Mouse (Mus musculus): ENCODE results near the gene Tfap2d. TPM values are rescaled to one million over a fixed set of nuclear protein-coding genes. Genes with fewer than 3 reads are reported as not detected.

Tfap2d gene
- polyA plus RNA-seq (2015; fragmentation: Nextera tagmentation; extraction: Ambion mirVana) = not detected in 2 replicates

DNA sequence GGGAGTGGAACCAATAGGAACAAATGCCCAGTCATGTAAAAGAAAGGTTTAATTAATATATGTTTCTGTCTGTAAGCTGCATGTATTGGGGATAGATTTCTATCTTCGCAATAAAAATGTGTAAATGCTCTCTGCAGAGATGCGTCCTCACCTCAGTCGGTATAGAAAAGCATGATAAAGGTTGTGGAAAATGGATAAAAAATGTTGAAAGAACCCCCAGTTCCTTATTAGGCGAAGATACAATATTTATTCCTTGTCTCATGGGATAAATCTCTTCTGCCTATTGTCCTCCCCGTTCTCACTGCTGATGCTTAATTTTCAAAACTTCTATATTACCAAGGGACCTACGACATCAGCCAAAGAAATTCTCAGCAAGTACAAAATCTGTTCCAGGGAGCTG lies at the start of gene Tfap2d:
Gene Tfap2d (plus strand): TSS at position 392 of the 400 bp plus-strand sequence.
- ATAC-seq = no peak

DNA sequence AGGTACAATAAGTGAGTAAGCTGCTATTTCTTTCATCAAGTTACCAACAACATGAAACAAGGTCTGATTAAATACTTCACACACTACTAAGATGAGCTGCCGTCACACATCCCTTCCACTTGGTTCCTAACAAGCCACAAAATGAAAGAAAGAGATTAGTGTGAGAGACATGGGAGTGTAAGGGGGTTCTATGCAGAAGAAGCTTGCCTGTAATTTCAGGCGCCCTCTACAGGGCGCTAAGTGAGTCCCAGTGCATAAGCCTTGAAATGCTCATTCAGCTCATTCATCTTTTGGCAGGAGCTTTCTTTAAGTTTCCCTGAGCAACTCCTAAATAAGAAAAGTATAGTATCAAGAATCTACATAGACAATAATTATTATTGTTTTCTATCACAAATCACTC lies 46.5 kb upstream of the Tfap2d start:
- H3K4me2 ChIP-seq (replicated peaks; ENCODE audit: low read depth) = no peak overlapping the region
- no peaks in the 10 kb centered on the region for H3K27me3 ChIP-seq (replicated peaks; ENCODE audit: control insufficient read depth, insufficient read depth, low read length)
- WGBS = 14% methylated on average over 3 of the region's 3 CpGs
- no peaks in the 10 kb centered on the region for H3K9me3 ChIP-seq (ENCODE audit: control insufficient read depth)
- no peak overlapping the region for H3K9ac ChIP-seq (ENCODE audit: low read depth, low read length)
- no peak overlapping the region for H3K4me3 ChIP-seq (ENCODE audit: low read depth, low read length)
- TF ChIP-seq CTCF (IDR thresholded peaks at IDR 0.05; ENCODE audit: low read depth) = peak; percentile 19
- no peak overlapping the region for H3K27ac ChIP-seq (ENCODE audit: low read depth, low read length)
- no peaks in the 10 kb centered on the region for H3K4me1 ChIP-seq (replicated peaks; ENCODE audit: control insufficient read depth, insufficient read depth, low read length)
- H3K36me3 ChIP-seq (ENCODE audit: control insufficient read depth, insufficient read depth) = no peaks in the 10 kb centered on the region
- no peak for ATAC-seq

More for the DNA sequence above, at the start of gene Tfap2d:
- TF ChIP-seq CTCF (IDR thresholded peaks at IDR 0.05; ENCODE audit: low read depth) = no peak
- Histone ChIP-seq H3K9me3 (ENCODE audit: control insufficient read depth) (no peaks in the 10 kb centered on the region), H3K4me2 (replicated peaks; ENCODE audit: low read depth) (no peak within 1 kb of the TSS), H3K4me3 (ENCODE audit: low read depth, low read length) (no peak within 1 kb of the TSS), H3K36me3 (ENCODE audit: control insufficient read depth, insufficient read depth) (no peaks in the 10 kb centered on the region), H3K27ac (ENCODE audit: low read depth, low read length) (no peak within 1 kb of the TSS), H3K4me1 (replicated peaks; ENCODE audit: control insufficient read depth, insufficient read depth, low read length) (no peaks in the 10 kb centered on the region), H3K27me3 (replicated peaks; ENCODE audit: control insufficient read depth, insufficient read depth, low read length) (peaks cover 31% of the 10 kb centered on the region), H3K9ac (ENCODE audit: low read depth, low read length) (no peak within 1 kb of the TSS)
- WGBS = 6% methylated on average over 6 of the region's 6 CpGs

DNA sequence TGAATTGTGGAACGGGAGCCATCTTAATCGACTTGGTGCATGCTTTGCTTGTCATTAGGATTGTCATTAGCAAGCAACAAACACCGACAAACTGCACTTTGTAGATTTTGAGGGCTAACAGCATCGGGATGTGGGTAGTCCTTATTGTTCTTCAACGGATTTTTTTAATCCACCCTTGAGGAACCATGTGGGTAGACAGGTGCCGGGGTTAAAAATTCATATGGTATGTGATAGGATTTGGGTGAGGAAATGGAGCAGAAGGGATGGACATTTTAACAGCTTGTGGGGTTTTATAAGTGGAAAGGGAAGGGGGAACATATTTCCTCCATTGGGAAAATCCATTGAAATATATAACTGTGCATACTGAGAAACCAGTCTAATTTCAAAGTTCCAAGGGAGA lies 46.0 kb upstream of the Tfap2d start:
- Histone ChIP-seq H3K27me3 (replicated peaks; ENCODE audit: control insufficient read depth, insufficient read depth, low read length) (no peaks in the 10 kb centered on the region), H3K9ac (ENCODE audit: low read depth, low read length) (no peak overlapping the region), H3K36me3 (ENCODE audit: control insufficient read depth, insufficient read depth) (no peaks in the 10 kb centered on the region), H3K4me3 (ENCODE audit: low read depth, low read length) (no peak overlapping the region), H3K4me1 (replicated peaks; ENCODE audit: control insufficient read depth, insufficient read depth, low read length) (no peaks in the 10 kb centered on the region), H3K9me3 (ENCODE audit: control insufficient read depth) (no peaks in the 10 kb centered on the region), H3K27ac (ENCODE audit: low read depth, low read length) (no peak overlapping the region), H3K4me2 (replicated peaks; ENCODE audit: low read depth) (no peak overlapping the region)
- ATAC-seq = no peak
- WGBS = 72% methylated on average over 6 of the region's 6 CpGs
- TF ChIP-seq CTCF (IDR thresholded peaks at IDR 0.05; ENCODE audit: low read depth) = no peak

DNA sequence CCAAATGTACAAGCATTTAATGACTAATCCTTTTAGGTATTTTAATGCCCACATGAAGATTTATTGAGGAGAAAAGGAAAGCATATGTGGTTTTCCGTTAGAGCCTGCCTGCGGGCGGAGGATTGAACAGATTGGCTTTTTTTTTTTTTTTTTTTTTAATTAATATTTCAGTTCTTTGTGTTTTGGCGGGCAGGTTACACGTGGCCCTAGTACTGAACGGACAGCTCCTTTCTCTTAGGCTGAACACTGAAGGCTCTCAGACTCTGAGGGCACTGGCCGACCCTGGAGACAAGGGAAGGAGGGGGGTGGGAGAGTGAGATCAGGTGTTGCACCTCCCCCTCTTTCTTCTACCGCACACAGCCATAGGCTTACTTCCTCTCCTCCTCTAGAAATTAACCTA lies 14.7 kb upstream of the Tfap2d start:
- H3K9ac ChIP-seq (ENCODE audit: low read depth, low read length) = no peak overlapping the region
- 11% methylated on average over 8 of the region's 8 CpGs for WGBS
- no peak overlapping the region for H3K27ac ChIP-seq (ENCODE audit: low read depth, low read length)
- H3K4me1 ChIP-seq (replicated peaks; ENCODE audit: control insufficient read depth, insufficient read depth, low read length) = no peaks in the 10 kb centered on the region
- ATAC-seq = no peak
- no peaks in the 10 kb centered on the region for H3K36me3 ChIP-seq (ENCODE audit: control insufficient read depth, insufficient read depth)
- H3K27me3 ChIP-seq (replicated peaks; ENCODE audit: control insufficient read depth, insufficient read depth, low read length) = no peaks in the 10 kb centered on the region
- H3K4me2 ChIP-seq (replicated peaks; ENCODE audit: low read depth) = no peak overlapping the region
- H3K4me3 ChIP-seq (ENCODE audit: low read depth, low read length) = no peak overlapping the region
- TF ChIP-seq CTCF (IDR thresholded peaks at IDR 0.05; ENCODE audit: low read depth) = no peak
- no peaks in the 10 kb centered on the region for H3K9me3 ChIP-seq (ENCODE audit: control insufficient read depth)

DNA sequence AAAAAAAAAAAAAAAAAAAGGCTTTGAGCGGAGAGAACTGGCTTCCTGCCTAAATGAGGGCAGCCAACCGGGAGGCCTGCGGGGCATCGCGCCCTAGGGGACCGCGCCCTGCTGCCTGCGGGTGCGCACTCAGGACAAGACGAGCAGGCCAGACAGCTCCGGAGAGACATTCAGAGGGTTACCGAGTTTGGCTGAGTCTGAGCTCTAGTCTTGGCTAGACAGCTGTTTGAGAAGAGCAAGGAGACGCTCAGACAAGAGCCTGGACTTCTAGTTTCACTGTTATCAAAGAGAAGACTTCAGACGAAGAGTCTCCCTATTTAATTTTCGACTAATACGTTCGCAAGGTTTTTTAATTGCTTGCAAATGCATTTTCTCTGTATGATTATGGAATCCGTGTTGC lies 5.9 kb upstream of the Tfap2d start:
- 1% methylated on average over 18 of the region's 18 CpGs for WGBS
- no peak overlapping the region for H3K27ac ChIP-seq (ENCODE audit: low read depth, low read length)
- H3K4me2 ChIP-seq (replicated peaks; ENCODE audit: low read depth) = no peak overlapping the region
- no peaks in the 10 kb centered on the region for H3K36me3 ChIP-seq (ENCODE audit: control insufficient read depth, insufficient read depth)
- H3K9me3 ChIP-seq (ENCODE audit: control insufficient read depth) = no peaks in the 10 kb centered on the region
- no peak for ATAC-seq
- no peak overlapping the region for H3K9ac ChIP-seq (ENCODE audit: low read depth, low read length)
- H3K27me3 ChIP-seq (replicated peaks; ENCODE audit: control insufficient read depth, insufficient read depth, low read length) = 0 out of 2 replicates have a peak, but pooled peaks cover 4% of the 10 kb centered on the region
- TF ChIP-seq CTCF (IDR thresholded peaks at IDR 0.05; ENCODE audit: low read depth) = no peak
- no peaks in the 10 kb centered on the region for H3K4me1 ChIP-seq (replicated peaks; ENCODE audit: control insufficient read depth, insufficient read depth, low read length)
- H3K4me3 ChIP-seq (ENCODE audit: low read depth, low read length) = no peak overlapping the region

GRCm38 (mm10) chr1:19103316-19103715 lies 494 bp downstream of the Tfap2d start:
- H3K9me3 ChIP-seq (ENCODE audit: control insufficient read depth) = no peaks in the 10 kb centered on the region
- no peak overlapping the region for H3K27ac ChIP-seq (ENCODE audit: low read depth, low read length)
- no peak overlapping the region for H3K9ac ChIP-seq (ENCODE audit: low read depth, low read length)
- H3K4me3 ChIP-seq (ENCODE audit: low read depth, low read length) = no peak overlapping the region
- peaks cover 31% of the 10 kb centered on the region for H3K27me3 ChIP-seq (replicated peaks; ENCODE audit: control insufficient read depth, insufficient read depth, low read length)
- H3K4me1 ChIP-seq (replicated peaks; ENCODE audit: control insufficient read depth, insufficient read depth, low read length) = no peaks in the 10 kb centered on the region
- no peak for ATAC-seq
- H3K4me2 ChIP-seq (replicated peaks; ENCODE audit: low read depth) = no peak overlapping the region
- no peaks in the 10 kb centered on the region for H3K36me3 ChIP-seq (ENCODE audit: control insufficient read depth, insufficient read depth)
- under 1% methylated on average over 21 of the region's 21 CpGs for WGBS
- TF ChIP-seq CTCF (IDR thresholded peaks at IDR 0.05; ENCODE audit: low read depth) = no peak

DNA sequence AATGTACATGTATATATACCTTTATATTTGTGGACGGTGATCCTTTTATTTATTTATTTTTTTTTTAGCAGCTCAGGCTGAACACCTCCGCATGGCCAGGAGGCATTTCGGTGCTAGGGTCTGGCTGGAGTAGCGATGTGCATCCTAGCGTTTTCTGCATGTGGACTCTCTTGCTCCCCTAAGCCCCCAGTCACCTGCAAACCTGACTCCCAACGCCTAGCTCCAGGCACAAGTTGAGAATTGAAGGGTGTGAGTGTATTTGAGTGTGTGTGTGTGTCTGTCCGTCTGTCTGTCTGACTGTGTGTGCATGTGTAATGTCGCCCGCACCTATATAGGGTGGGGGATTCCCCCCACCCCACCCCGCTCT lies 937 bp downstream of the Tfap2d start:
- Histone ChIP-seq H3K27me3 (replicated peaks; ENCODE audit: control insufficient read depth, insufficient read depth, low read length) (peaks cover 31% of the 10 kb centered on the region), H3K4me2 (replicated peaks; ENCODE audit: low read depth) (no peak overlapping the region), H3K4me1 (replicated peaks; ENCODE audit: control insufficient read depth, insufficient read depth, low read length) (no peaks in the 10 kb centered on the region), H3K9me3 (ENCODE audit: control insufficient read depth) (no peaks in the 10 kb centered on the region), H3K4me3 (ENCODE audit: low read depth, low read length) (no peak overlapping the region), H3K27ac (ENCODE audit: low read depth, low read length) (no peak overlapping the region), H3K36me3 (ENCODE audit: control insufficient read depth, insufficient read depth) (no peaks in the 10 kb centered on the region), H3K9ac (ENCODE audit: low read depth, low read length) (no peak overlapping the region)
- 1% methylated on average over 10 of the region's 10 CpGs for WGBS
- TF ChIP-seq CTCF (IDR thresholded peaks at IDR 0.05; ENCODE audit: low read depth) = no peak
- no peak for ATAC-seq

All from intestine, postnatal 0 days (tissue).